Mouse (Mus musculus): ENCODE measurements around the gene Myo7a. TPM values are rescaled to one million over a fixed set of nuclear protein-coding genes. Genes with fewer than 3 reads are reported as not detected.

Gene Myo7a
- polyA plus RNA-seq, 1 experiment from 2014 or later: 15.9 TPM

- no peak overlapping the region for H3K4me2 ChIP-seq (replicated peaks)
- H3K27ac ChIP-seq (replicated peaks): no peak overlapping the region
- no peak for ATAC-seq (replicated peaks)
- no peak overlapping the region for H3K4me3 ChIP-seq
- H3K9me3 ChIP-seq: no peaks in the 10 kb centered on the region
- no peaks in the 10 kb centered on the region for H3K36me3 ChIP-seq
- H3K4me1 ChIP-seq: peaks cover 7% of the 10 kb centered on the region; the same call in 1 of the 2 replicates
- H3K27me3 ChIP-seq: no peaks in the 10 kb centered on the region
- H3K9ac ChIP-seq (replicated peaks): no peak overlapping the region
- 76% methylated on average over 12 of the region's 12 CpGs for WGBS
Observed at GRCm38 (mm10) chr7:98084541-98085293, 34.6 kb downstream of the Myo7a start.

DNA sequence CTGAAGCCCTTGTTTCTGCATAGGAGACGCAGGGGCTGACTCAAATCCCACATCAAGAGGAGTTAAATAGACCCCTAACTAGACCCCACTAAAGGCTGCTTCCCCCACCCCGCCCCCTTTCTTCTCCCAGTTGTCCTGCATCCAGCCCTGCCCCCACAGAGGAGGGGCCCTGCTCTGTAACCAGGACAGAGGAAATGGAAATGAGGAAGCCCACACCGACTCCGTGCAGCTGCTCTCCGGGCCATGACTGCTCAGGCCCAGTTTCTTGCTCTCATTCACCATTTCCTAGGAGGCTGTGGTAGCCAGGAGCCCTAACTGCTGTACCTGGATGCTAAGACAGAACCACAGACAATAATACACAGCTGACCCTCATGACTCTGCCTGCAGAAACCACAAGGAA is 36.9 kb downstream of the Myo7a start:
- Histone ChIP-seq H3K27ac (replicated peaks) (no peak overlapping the region), H3K4me2 (replicated peaks) (no peak overlapping the region), H3K4me1 (peaks cover 7% of the 10 kb centered on the region; the same call in 1 of the 2 replicates), H3K27me3 (no peaks in the 10 kb centered on the region), H3K9ac (replicated peaks) (no peak overlapping the region), H3K9me3 (no peaks in the 10 kb centered on the region), H3K36me3 (no peaks in the 10 kb centered on the region), H3K4me3 (no peak overlapping the region)
- no peak; the same call in 1 of the 2 replicates for ATAC-seq (replicated peaks)
- 5% methylated on average over 5 of the region's 5 CpGs for WGBS

- Histone ChIP-seq H3K4me2 (replicated peaks) (no peak overlapping the region), H3K4me1 (peaks cover 5% of the 10 kb centered on the region; the same call in 1 of the 2 replicates), H3K36me3 (peaks cover 3% of the 10 kb centered on the region; the same call in 1 of the 2 replicates), H3K27me3 (no peaks in the 10 kb centered on the region), H3K9ac (replicated peaks) (no peak overlapping the region), H3K4me3 (no peak overlapping the region), H3K9me3 (no peaks in the 10 kb centered on the region), H3K27ac (replicated peaks) (no peak overlapping the region)
- no peak for ATAC-seq (replicated peaks)
- WGBS: 87% methylated on average over 11 of the region's 11 CpGs
Observed at GRCm38 (mm10) chr7:98077453-98077852, 41.9 kb downstream of the Myo7a start.

DNA sequence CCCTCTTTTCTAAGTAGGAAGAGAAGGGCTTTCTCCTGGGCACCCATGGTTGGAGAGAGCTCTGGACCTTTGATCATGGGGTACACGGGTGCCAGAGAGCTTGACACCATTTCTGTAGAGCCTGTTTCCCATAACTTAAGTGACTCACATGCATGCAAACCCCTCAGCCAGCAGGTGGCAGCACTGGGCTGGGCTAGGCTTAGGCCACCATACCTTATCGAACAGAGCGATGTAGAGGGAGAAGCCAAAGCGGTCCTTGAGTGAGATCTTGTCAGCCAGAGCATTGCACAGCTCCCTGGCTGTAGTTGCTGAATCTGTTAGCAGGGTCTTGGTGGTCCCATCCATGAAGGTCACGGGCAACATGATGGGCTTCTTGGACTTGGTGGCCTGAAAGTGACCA is 47.7 kb downstream of the Myo7a start:
- H3K27ac ChIP-seq (replicated peaks): no peak overlapping the region
- ATAC-seq (replicated peaks): peak; percentile 75
- H3K27me3 ChIP-seq: no peaks in the 10 kb centered on the region
- 33% methylated on average over 5 of the region's 5 CpGs for WGBS
- H3K36me3 ChIP-seq: peaks cover 3% of the 10 kb centered on the region; the same call in 1 of the 2 replicates
- H3K9me3 ChIP-seq: no peaks in the 10 kb centered on the region
- H3K4me1 ChIP-seq: no peaks in the 10 kb centered on the region
- no peak overlapping the region for H3K4me3 ChIP-seq
- H3K4me2 ChIP-seq (replicated peaks): no peak overlapping the region
- no peak overlapping the region for H3K9ac ChIP-seq (replicated peaks)

DNA sequence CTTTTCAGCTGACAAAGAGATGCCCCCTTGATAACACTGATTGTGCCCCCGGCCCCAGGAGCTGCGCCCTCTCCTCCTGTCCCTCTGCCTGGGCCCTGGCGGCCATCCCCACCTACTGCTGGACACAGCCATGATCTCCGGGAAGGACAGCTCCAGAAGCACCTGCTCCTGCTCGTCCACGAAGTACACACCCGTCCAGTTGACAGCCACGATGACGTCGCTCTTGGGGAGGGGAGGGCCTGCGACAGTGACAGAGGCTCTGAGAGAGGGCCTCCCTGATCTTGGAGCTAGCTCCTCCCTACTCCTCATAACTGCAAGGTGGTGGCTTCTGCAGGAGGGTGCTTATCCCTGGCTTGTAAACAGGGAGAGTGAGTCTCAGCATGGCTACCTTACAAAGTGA is 53.1 kb downstream of the Myo7a start:
- H3K4me1 ChIP-seq: no peaks in the 10 kb centered on the region
- H3K36me3 ChIP-seq: no peaks in the 10 kb centered on the region
- H3K9me3 ChIP-seq: no peaks in the 10 kb centered on the region
- no peak overlapping the region for H3K4me3 ChIP-seq
- H3K4me2 ChIP-seq (replicated peaks): no peak overlapping the region
- H3K9ac ChIP-seq (replicated peaks): no peak overlapping the region
- 89% methylated on average over 11 of the region's 11 CpGs for WGBS
- ATAC-seq (replicated peaks): no peak
- H3K27me3 ChIP-seq: no peaks in the 10 kb centered on the region
- H3K27ac ChIP-seq (replicated peaks): no peak overlapping the region

DNA sequence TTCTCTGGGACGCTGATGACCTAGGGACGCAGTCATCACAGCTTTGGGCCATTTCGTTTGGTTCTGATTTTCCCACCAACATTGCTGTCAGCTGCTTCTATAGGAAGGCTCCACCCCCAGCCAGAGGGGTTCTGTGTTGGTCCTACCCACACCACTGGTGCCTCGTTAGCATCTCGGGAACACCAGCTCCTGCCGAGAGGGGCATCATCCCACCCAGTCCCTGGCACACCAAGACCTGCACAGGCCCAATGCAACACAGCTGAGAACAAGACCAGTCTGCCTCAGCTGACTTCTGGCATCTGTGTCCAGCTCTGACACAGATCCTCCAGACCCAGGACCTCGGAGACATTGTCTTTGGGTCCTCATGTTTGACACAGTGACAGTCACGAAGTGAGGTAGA is 64.4 kb downstream of the Myo7a start:
- no peaks in the 10 kb centered on the region for H3K36me3 ChIP-seq
- H3K4me3 ChIP-seq: no peak overlapping the region
- H3K9me3 ChIP-seq: no peaks in the 10 kb centered on the region
- H3K27ac ChIP-seq (replicated peaks): no peak overlapping the region
- no peak for ATAC-seq (replicated peaks)
- 81% methylated on average over 8 of the region's 8 CpGs for WGBS
- no peaks in the 10 kb centered on the region for H3K4me1 ChIP-seq
- no peak overlapping the region for H3K9ac ChIP-seq (replicated peaks)
- no peak overlapping the region for H3K4me2 ChIP-seq (replicated peaks)
- H3K27me3 ChIP-seq: no peaks in the 10 kb centered on the region

DNA sequence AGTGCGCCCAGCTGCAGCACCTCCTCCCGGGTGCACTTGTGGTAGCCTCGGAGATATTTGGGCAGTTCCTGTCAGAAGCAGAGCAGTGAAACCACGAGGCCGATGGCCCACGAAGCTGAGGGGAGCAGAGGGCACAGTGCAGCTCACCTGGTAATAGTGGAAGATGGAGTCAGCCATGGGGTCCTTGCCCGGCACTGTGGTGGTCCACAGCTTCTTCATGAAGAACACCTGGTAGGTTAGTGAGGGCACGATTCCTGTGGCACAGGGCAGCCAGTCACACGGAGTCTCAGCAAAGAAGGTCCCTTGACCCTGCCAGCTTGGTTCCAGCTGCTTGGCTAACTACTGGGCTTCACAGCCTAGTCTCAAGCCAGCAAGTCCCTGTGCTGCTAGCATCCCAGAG is 64.9 kb downstream of the Myo7a start:
- H3K36me3 ChIP-seq: no peaks in the 10 kb centered on the region
- no peaks in the 10 kb centered on the region for H3K27me3 ChIP-seq
- H3K4me3 ChIP-seq: no peak overlapping the region
- H3K4me1 ChIP-seq: no peaks in the 10 kb centered on the region
- ATAC-seq (replicated peaks): no peak
- WGBS: 95% methylated on average over 9 of the region's 9 CpGs
- no peaks in the 10 kb centered on the region for H3K9me3 ChIP-seq
- H3K9ac ChIP-seq (replicated peaks): no peak overlapping the region
- no peak overlapping the region for H3K27ac ChIP-seq (replicated peaks)
- no peak overlapping the region for H3K4me2 ChIP-seq (replicated peaks)

GRCm38 (mm10) chr7:98051980-98052379 is 67.3 kb downstream of the Myo7a start:
- H3K36me3 ChIP-seq: no peaks in the 10 kb centered on the region
- 16% methylated on average over 8 of the region's 8 CpGs for WGBS
- H3K9ac ChIP-seq (replicated peaks): no peak overlapping the region
- no peaks in the 10 kb centered on the region for H3K9me3 ChIP-seq
- no peak overlapping the region for H3K4me2 ChIP-seq (replicated peaks)
- no peak overlapping the region for H3K27ac ChIP-seq (replicated peaks)
- no peaks in the 10 kb centered on the region for H3K4me1 ChIP-seq
- H3K4me3 ChIP-seq: no peak overlapping the region
- no peaks in the 10 kb centered on the region for H3K27me3 ChIP-seq
- ATAC-seq (replicated peaks): no peak

DNA sequence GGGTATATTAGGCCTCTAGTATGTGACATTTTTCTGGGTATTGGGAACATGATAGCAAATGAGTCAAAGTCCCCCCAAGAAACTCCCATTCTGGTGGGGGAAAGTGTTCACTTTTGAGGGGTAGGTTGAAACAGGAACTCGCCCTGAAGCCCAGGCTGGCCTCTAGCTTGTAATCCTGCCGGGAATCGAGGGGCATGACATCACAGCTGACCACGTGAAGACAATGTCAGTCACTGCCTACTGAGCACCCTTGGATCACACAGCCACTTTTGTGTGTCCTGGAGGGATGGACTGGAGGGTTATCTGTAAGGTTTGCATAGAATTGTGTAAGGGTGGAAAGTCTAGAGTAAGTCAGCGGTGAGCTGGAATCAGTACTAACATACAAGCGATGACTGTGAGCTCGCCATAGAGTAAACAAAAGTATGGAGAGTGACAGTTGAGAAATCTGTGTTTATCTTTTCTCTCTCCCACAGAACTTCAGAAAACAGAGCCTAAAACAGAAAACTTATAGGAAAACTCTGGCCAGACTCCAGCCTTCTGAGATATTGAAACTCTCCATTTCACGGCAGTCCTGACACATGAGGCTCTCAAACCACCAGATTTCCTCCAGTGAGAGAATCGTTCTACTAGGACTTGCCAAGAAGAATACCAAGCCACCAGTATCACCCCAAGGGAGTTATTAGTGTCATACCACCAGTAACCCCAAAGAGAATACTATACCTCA is 71.1 kb downstream of the Myo7a start:
- Histone ChIP-seq H3K9me3 (no peaks in the 10 kb centered on the region), H3K36me3 (no peaks in the 10 kb centered on the region), H3K4me3 (no peak overlapping the region), H3K9ac (replicated peaks) (no peak overlapping the region), H3K27ac (replicated peaks) (no peak overlapping the region), H3K4me1 (no peaks in the 10 kb centered on the region), H3K4me2 (replicated peaks) (no peak overlapping the region), H3K27me3 (no peaks in the 10 kb centered on the region)
- 84% methylated on average over 9 of the region's 9 CpGs for WGBS
- no peak for ATAC-seq (replicated peaks)

DNA sequence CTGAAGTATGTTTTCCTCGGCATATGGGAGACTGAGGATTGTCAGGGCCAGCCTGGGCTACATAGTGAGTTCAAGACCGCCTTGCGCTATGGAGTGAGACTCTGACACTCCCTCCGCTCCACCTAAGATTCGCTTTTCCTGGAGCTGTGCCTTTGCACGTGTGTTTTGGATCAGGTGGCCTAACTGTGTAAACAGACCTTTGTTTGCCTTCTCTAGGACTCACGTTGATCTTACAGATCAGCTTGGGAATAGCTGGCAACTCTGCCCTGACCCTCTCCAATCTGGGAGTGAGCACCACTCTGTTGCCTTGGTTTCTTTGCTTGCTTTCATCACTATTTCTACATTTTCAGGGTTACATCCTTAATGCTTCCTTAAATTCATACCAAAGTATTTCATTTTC is 116.7 kb downstream of the Myo7a start:
- no peaks in the 10 kb centered on the region for H3K27me3 ChIP-seq
- H3K36me3 ChIP-seq: no peaks in the 10 kb centered on the region
- no peak for ATAC-seq (replicated peaks)
- no peak overlapping the region for H3K9ac ChIP-seq (replicated peaks)
- no peaks in the 10 kb centered on the region for H3K4me1 ChIP-seq
- no peak overlapping the region for H3K4me2 ChIP-seq (replicated peaks)
- H3K4me3 ChIP-seq: no peak overlapping the region
- H3K27ac ChIP-seq (replicated peaks): no peak overlapping the region
- WGBS: 86% methylated on average over 7 of the region's 7 CpGs
- H3K9me3 ChIP-seq: no peaks in the 10 kb centered on the region

Measured in forebrain, embryonic 15.5 days (tissue).